Mouse (Mus musculus) left cerebral cortex, postnatal 4 days (tissue): ENCODE measurements around the gene Vmn1r226. TPM values are rescaled to one million over a fixed set of nuclear protein-coding genes. Genes with fewer than 3 reads are reported as not detected.

Experiments
- DNase-seq: peaks from one replicate; pipeline ENCODE4 v3.0.0-alpha.2; 2022
- intact Hi-C: fragments of 180-260 bp; cut with DNase I; formaldehyde crosslinking; loops from one replicate; pipeline ENCODE4 v1.15.1; 2025
- total RNA-seq, 2 experiments: library from RNA; stranded (reverse); gene quantifications; 2 replicates each; pipeline ENCODE4 v1.2.3; 2021

The Vmn1r226 gene
- total RNA-seq: not detected

GRCm38 (mm10) chr17:20682543-20682942 is at the start of gene Vmn1r226:
Gene Vmn1r226, plus strand, starts transcription at chr17:20682843.
- no peak for DNase-seq
- intact Hi-C loops: no loop called here

DNA sequence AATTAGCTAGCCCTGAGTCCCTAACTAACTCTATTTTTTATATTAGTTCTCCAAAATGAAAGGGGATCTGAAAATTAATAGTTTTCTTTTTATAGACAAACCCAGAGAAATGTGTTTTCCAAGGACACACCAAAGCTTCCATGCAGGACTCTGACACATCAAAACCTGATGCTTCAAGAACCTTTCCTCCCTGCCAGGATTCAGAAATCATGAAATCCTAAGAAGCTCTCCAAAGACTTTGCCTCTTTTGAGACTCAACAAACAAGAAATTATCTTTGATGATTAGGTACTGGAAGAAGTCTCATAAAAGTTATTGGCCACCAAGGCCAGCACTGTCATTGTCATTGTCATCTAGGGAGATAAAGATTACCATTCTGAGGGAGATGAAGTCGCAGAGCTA is 46.9 kb downstream of the Vmn1r226 start, which contains the start of gene Vmn1r227:
TSS of gene Vmn1r227 (plus strand) at position 301 of the 400 bp plus-strand sequence.
- intact Hi-C loops: no loop called here
- no peak for DNase-seq

Other genes starting within 250 kb of the Vmn1r226 start
- under 1 TPM in 1 of 2 experiments, not detected in 1; 0.04 TPM for gene Vmn2r108, start 201.5 kb upstream of the Vmn1r226 start, total RNA-seq
- gene Vmn1r225, start 184.7 kb upstream of the Vmn1r226 start, total RNA-seq: not detected
- not detected for gene Vmn2r109, start 118.1 kb upstream of the Vmn1r226 start, total RNA-seq
- gene Vmn2r110, start 86.4 kb upstream of the Vmn1r226 start, total RNA-seq: not detected
- gene Fpr-rs3, start 58.0 kb upstream of the Vmn1r226 start, total RNA-seq: not detected
- not detected for gene Vmn1r227, start 47.0 kb downstream of the Vmn1r226 start, total RNA-seq
- gene Vmn1r228, start 103.3 kb downstream of the Vmn1r226 start, total RNA-seq: not detected
- under 1 TPM; 0.12 to 0.16 TPM for gene Vmn1r229, start 128.7 kb downstream of the Vmn1r226 start, total RNA-seq
- not detected for gene Vmn1r230, start 157.6 kb downstream of the Vmn1r226 start, total RNA-seq
- not detected for gene Vmn1r231, start 222.2 kb downstream of the Vmn1r226 start, total RNA-seq
- gene Vmn1r232, start 236.9 kb downstream of the Vmn1r226 start, total RNA-seq: not detected